Mouse (Mus musculus): ENCODE measurements around the gene Zfp341. TPM values are rescaled to one million over a fixed set of nuclear protein-coding genes. Genes with fewer than 3 reads are reported as not detected.

Gene Zfp341
- polyA plus RNA-seq, 1 experiment from 2014 or later: 0.74 TPM

- Histone ChIP-seq H3K4me1 (ENCODE audit: control insufficient read depth, insufficient read depth, low read length) (peaks cover 6% of the 10 kb centered on the region; the same call in 1 of the 2 replicates), H3K36me3 (ENCODE audit: control insufficient read depth, insufficient read depth) (peaks cover 8% of the 10 kb centered on the region; the same call in 1 of the 2 replicates)
- WGBS: 90% methylated on average over 3 of the region's 3 CpGs
Measured at GRCm38 (mm10) chr2:154685772-154686171, 72.7 kb downstream of the Zfp341 start.

GRCm38 (mm10) chr2:154686819-154687218, 73.7 kb downstream of the Zfp341 start:
- peaks cover 15% of the 10 kb centered on the region for H3K36me3 ChIP-seq (ENCODE audit: control insufficient read depth, insufficient read depth)
- no peaks in the 10 kb centered on the region for H3K27me3 ChIP-seq (ENCODE audit: control insufficient read depth, insufficient read depth, low read length)
- H3K4me3 ChIP-seq (ENCODE audit: low read length): no peak overlapping the region
- H3K9me3 ChIP-seq (replicated peaks; ENCODE audit: control insufficient read depth, low read length): no peaks in the 10 kb centered on the region
- no peak overlapping the region for H3K4me2 ChIP-seq (ENCODE audit: low read depth, low read length)
- H3K27ac ChIP-seq (ENCODE audit: low read length): no peak overlapping the region
- no peak for ATAC-seq (replicated peaks; ENCODE audit: extremely low read depth, insufficient read depth, low FRiP score)
- H3K4me1 ChIP-seq (ENCODE audit: control insufficient read depth, insufficient read depth, low read length): peaks cover 3% of the 10 kb centered on the region; the same call in 1 of the 2 replicates
- WGBS: 63% methylated on average over 3 of the region's 3 CpGs
- no peak overlapping the region for H3K9ac ChIP-seq (ENCODE audit: low read length)

More at GRCm38 (mm10) chr2:154685772-154686171, 72.7 kb downstream of the Zfp341 start:
- H3K4me3 ChIP-seq (ENCODE audit: low read length): no peak overlapping the region
- ATAC-seq (replicated peaks; ENCODE audit: extremely low read depth, insufficient read depth, low FRiP score): no peak
- no peak overlapping the region for H3K27ac ChIP-seq (ENCODE audit: low read length)
- H3K27me3 ChIP-seq (ENCODE audit: control insufficient read depth, insufficient read depth, low read length): no peaks in the 10 kb centered on the region
- no peak overlapping the region for H3K9ac ChIP-seq (ENCODE audit: low read length)
- H3K4me2 ChIP-seq (ENCODE audit: low read depth, low read length): no peak overlapping the region
- H3K9me3 ChIP-seq (replicated peaks; ENCODE audit: control insufficient read depth, low read length): no peaks in the 10 kb centered on the region

- 82% methylated on average over 14 of the region's 14 CpGs for WGBS
- no peak overlapping the region for H3K4me3 ChIP-seq (ENCODE audit: low read length)
- H3K4me1 ChIP-seq (ENCODE audit: control insufficient read depth, insufficient read depth, low read length): peaks cover 2% of the 10 kb centered on the region; the same call in 1 of the 2 replicates
- no peaks in the 10 kb centered on the region for H3K27me3 ChIP-seq (ENCODE audit: control insufficient read depth, insufficient read depth, low read length)
- no peak for ATAC-seq (replicated peaks; ENCODE audit: extremely low read depth, insufficient read depth, low FRiP score)
- no peak overlapping the region for H3K27ac ChIP-seq (ENCODE audit: low read length)
- H3K4me2 ChIP-seq (ENCODE audit: low read depth, low read length): no peak overlapping the region
- peaks cover 24% of the 10 kb centered on the region for H3K36me3 ChIP-seq (ENCODE audit: control insufficient read depth, insufficient read depth)
- H3K9me3 ChIP-seq (replicated peaks; ENCODE audit: control insufficient read depth, low read length): no peaks in the 10 kb centered on the region
- H3K9ac ChIP-seq (ENCODE audit: low read length): no peak overlapping the region
Measured at GRCm38 (mm10) chr2:154689391-154689790, 76.3 kb downstream of the Zfp341 start.

GRCm38 (mm10) chr2:154690959-154691358, 77.9 kb downstream of the Zfp341 start:
- no peaks in the 10 kb centered on the region for H3K9me3 ChIP-seq (replicated peaks; ENCODE audit: control insufficient read depth, low read length)
- 89% methylated on average over 5 of the region's 5 CpGs for WGBS
- no peak for ATAC-seq (replicated peaks; ENCODE audit: extremely low read depth, insufficient read depth, low FRiP score)

GRCm38 (mm10) chr2:154693186-154693940, 80.3 kb downstream of the Zfp341 start:
- Histone ChIP-seq H3K27ac (ENCODE audit: low read length) (peak overlapping the region; percentile 41; the same call in 1 of the 2 replicates), H3K4me1 (ENCODE audit: control insufficient read depth, insufficient read depth, low read length) (no peaks in the 10 kb centered on the region), H3K4me2 (ENCODE audit: low read depth, low read length) (no peak overlapping the region), H3K9ac (ENCODE audit: low read length) (no peak overlapping the region), H3K4me3 (ENCODE audit: low read length) (no peak overlapping the region), H3K27me3 (ENCODE audit: control insufficient read depth, insufficient read depth, low read length) (no peaks in the 10 kb centered on the region), H3K9me3 (replicated peaks; ENCODE audit: control insufficient read depth, low read length) (no peaks in the 10 kb centered on the region), H3K36me3 (ENCODE audit: control insufficient read depth, insufficient read depth) (peaks cover 32% of the 10 kb centered on the region)
- ATAC-seq (replicated peaks; ENCODE audit: extremely low read depth, insufficient read depth, low FRiP score): 0 out of 2 replicates have a peak, but pooled peaks have one; percentile 15
- 73% methylated on average over 11 of the region's 11 CpGs for WGBS

More at GRCm38 (mm10) chr2:154690959-154691358, 77.9 kb downstream of the Zfp341 start:
- Histone ChIP-seq H3K9ac (ENCODE audit: low read length) (no peak overlapping the region), H3K27me3 (ENCODE audit: control insufficient read depth, insufficient read depth, low read length) (no peaks in the 10 kb centered on the region), H3K27ac (ENCODE audit: low read length) (no peak overlapping the region), H3K36me3 (ENCODE audit: control insufficient read depth, insufficient read depth) (peaks cover 30% of the 10 kb centered on the region), H3K4me3 (ENCODE audit: low read length) (no peak overlapping the region), H3K4me1 (ENCODE audit: control insufficient read depth, insufficient read depth, low read length) (peaks cover 2% of the 10 kb centered on the region; the same call in 1 of the 2 replicates), H3K4me2 (ENCODE audit: low read depth, low read length) (no peak overlapping the region)

- peaks cover 32% of the 10 kb centered on the region for H3K36me3 ChIP-seq (ENCODE audit: control insufficient read depth, insufficient read depth)
- no peaks in the 10 kb centered on the region for H3K27me3 ChIP-seq (ENCODE audit: control insufficient read depth, insufficient read depth, low read length)
- H3K27ac ChIP-seq (ENCODE audit: low read length): peak overlapping the region; percentile 41; the same call in 1 of the 2 replicates
- 76% methylated on average over 11 of the region's 12 CpGs for WGBS
- peak; percentile 32; the same call in 1 of the 2 replicates for ATAC-seq (replicated peaks; ENCODE audit: extremely low read depth, insufficient read depth, low FRiP score)
- H3K9ac ChIP-seq (ENCODE audit: low read length): no peak overlapping the region
- H3K9me3 ChIP-seq (replicated peaks; ENCODE audit: control insufficient read depth, low read length): no peaks in the 10 kb centered on the region
- H3K4me1 ChIP-seq (ENCODE audit: control insufficient read depth, insufficient read depth, low read length): no peaks in the 10 kb centered on the region
- no peak overlapping the region for H3K4me2 ChIP-seq (ENCODE audit: low read depth, low read length)
- H3K4me3 ChIP-seq (ENCODE audit: low read length): no peak overlapping the region
Measured at GRCm38 (mm10) chr2:154693941-154694256, 80.8 kb downstream of the Zfp341 start.

GRCm38 (mm10) chr2:154695690-154696089, 82.6 kb downstream of the Zfp341 start:
- WGBS: 69% methylated on average over 8 of the region's 8 CpGs
- Histone ChIP-seq H3K4me1 (ENCODE audit: control insufficient read depth, insufficient read depth, low read length) (no peaks in the 10 kb centered on the region), H3K27ac (ENCODE audit: low read length) (no peak overlapping the region), H3K4me3 (ENCODE audit: low read length) (no peak overlapping the region), H3K27me3 (ENCODE audit: control insufficient read depth, insufficient read depth, low read length) (no peaks in the 10 kb centered on the region), H3K36me3 (ENCODE audit: control insufficient read depth, insufficient read depth) (peaks cover 24% of the 10 kb centered on the region), H3K4me2 (ENCODE audit: low read depth, low read length) (no peak overlapping the region), H3K9ac (ENCODE audit: low read length) (no peak overlapping the region), H3K9me3 (replicated peaks; ENCODE audit: control insufficient read depth, low read length) (no peaks in the 10 kb centered on the region)
- no peak for ATAC-seq (replicated peaks; ENCODE audit: extremely low read depth, insufficient read depth, low FRiP score)

Other genes starting within 250 kb of the Zfp341 start
- gene Cdk5rap1, start 240.3 kb upstream of the Zfp341 start, polyA plus RNA-seq (2015; fragmentation: Nextera tagmentation; extraction: Ambion mirVana): 15.4 and 20.0 TPM in 2 replicates
- gene Snta1, start 205.2 kb upstream of the Zfp341 start, polyA plus RNA-seq (2015; fragmentation: Nextera tagmentation; extraction: Ambion mirVana): 57.8 and 61.8 TPM in 2 replicates
- gene Cbfa2t2, start 176.8 kb upstream of the Zfp341 start, polyA plus RNA-seq (2015; fragmentation: Nextera tagmentation; extraction: Ambion mirVana): 28.5 and 29.7 TPM in 2 replicates
- 0.67 and 0.71 TPM in 2 replicates for gene 1700003F12Rik, start 66.2 kb upstream of the Zfp341 start, polyA plus RNA-seq (2015; fragmentation: Nextera tagmentation; extraction: Ambion mirVana)
- gene Actl10, start 61.5 kb upstream of the Zfp341 start, polyA plus RNA-seq (2015; fragmentation: Nextera tagmentation; extraction: Ambion mirVana): 0.16 and 0.19 TPM in 2 replicates
- gene Necab3, start 54.4 kb upstream of the Zfp341 start, polyA plus RNA-seq (2015; fragmentation: Nextera tagmentation; extraction: Ambion mirVana): 1.7 and 2.8 TPM in 2 replicates
- 18.9 and 22.1 TPM in 2 replicates for gene E2f1, start 43.4 kb upstream of the Zfp341 start, polyA plus RNA-seq (2015; fragmentation: Nextera tagmentation; extraction: Ambion mirVana)
- gene Pxmp4, start 9.6 kb upstream of the Zfp341 start, polyA plus RNA-seq (2015; fragmentation: Nextera tagmentation; extraction: Ambion mirVana): 28.2 and 29.5 TPM in 2 replicates
- not detected in 2 replicates for gene 4930519P11Rik, start 140 bp downstream of the Zfp341 start, polyA plus RNA-seq (2015; fragmentation: Nextera tagmentation; extraction: Ambion mirVana)
- 22.5 and 23.0 TPM in 2 replicates for gene Chmp4b, start 38.4 kb downstream of the Zfp341 start, polyA plus RNA-seq (2015; fragmentation: Nextera tagmentation; extraction: Ambion mirVana)
- gene Gm14214, start 156.7 kb downstream of the Zfp341 start, polyA plus RNA-seq (2015; fragmentation: Nextera tagmentation; extraction: Ambion mirVana): not detected in 2 replicates
- 29.0 and 36.6 TPM in 2 replicates for gene Raly, start 177.8 kb downstream of the Zfp341 start, polyA plus RNA-seq (2015; fragmentation: Nextera tagmentation; extraction: Ambion mirVana)
- 0.65 and 0.93 TPM in 2 replicates for gene a, start 178.1 kb downstream of the Zfp341 start, polyA plus RNA-seq (2015; fragmentation: Nextera tagmentation; extraction: Ambion mirVana)